Mouse (Mus musculus): ENCODE measurements at regions not wholly inside any gene's neighbourhood (a gene's known extent, or its start where the extent isn't known, plus 50 kb on each side); places are given as distances from the start of the nearest gene placed in this dataset.

- Histone ChIP-seq H3K4me3 (no peak overlapping the region), H3K4me1 (peaks cover 23% of the 10 kb centered on the region)
- ATAC-seq (ENCODE audit: low FRiP score, low read depth), result no peak
These were observed 68.8 kb upstream of the 1600014C23Rik start for GRCm38 (mm10) chr17:45802439-45802838.

GRCm38 (mm10) chr17:45799725-45800124, 66.1 kb upstream of the 1600014C23Rik start:
- Histone ChIP-seq H3K4me1 (peaks cover 2% of the 10 kb centered on the region; the same call in 1 of the 2 replicates), H3K36me3 (no peaks in the 10 kb centered on the region), H3K4me3 (no peak overlapping the region), H3K9ac (replicated peaks) (no peak overlapping the region), H3K27me3 (peaks cover 11% of the 10 kb centered on the region), H3K9me3 (no peaks in the 10 kb centered on the region), H3K4me2 (replicated peaks) (no peak overlapping the region), H3K27ac (replicated peaks) (no peak overlapping the region)
- no peak for ATAC-seq (ENCODE audit: low FRiP score, low read depth)
- WGBS, result 92% methylated on average over 1 of the region's 1 CpGs

More at GRCm38 (mm10) chr17:45802439-45802838, 68.8 kb upstream of the 1600014C23Rik start:
- Histone ChIP-seq H3K4me2 (replicated peaks) (no peak overlapping the region), H3K27ac (replicated peaks) (no peak overlapping the region), H3K27me3 (peaks cover 29% of the 10 kb centered on the region), H3K9me3 (no peaks in the 10 kb centered on the region), H3K9ac (replicated peaks) (no peak overlapping the region), H3K36me3 (no peaks in the 10 kb centered on the region)
- WGBS, result 90% methylated on average over 8 of the region's 8 CpGs

GRCm38 (mm10) chr17:45798996-45799395, 65.4 kb upstream of the 1600014C23Rik start:
- 85% methylated on average over 11 of the region's 11 CpGs for WGBS
- Histone ChIP-seq H3K27me3 (peaks cover 4% of the 10 kb centered on the region; the same call in 1 of the 2 replicates), H3K9ac (replicated peaks) (no peak overlapping the region), H3K4me1 (no peaks in the 10 kb centered on the region), H3K4me3 (no peak overlapping the region), H3K4me2 (replicated peaks) (no peak overlapping the region), H3K27ac (replicated peaks) (no peak overlapping the region), H3K9me3 (no peaks in the 10 kb centered on the region), H3K36me3 (no peaks in the 10 kb centered on the region)
- no peak for ATAC-seq (ENCODE audit: low FRiP score, low read depth)

- Histone ChIP-seq H3K36me3 (no peaks in the 10 kb centered on the region), H3K4me1 (no peaks in the 10 kb centered on the region), H3K9me3 (no peaks in the 10 kb centered on the region), H3K4me3 (no peak overlapping the region), H3K27ac (replicated peaks) (no peak overlapping the region), H3K4me2 (replicated peaks) (no peak overlapping the region), H3K9ac (replicated peaks) (no peak overlapping the region), H3K27me3 (no peaks in the 10 kb centered on the region)
- ATAC-seq (ENCODE audit: low FRiP score, low read depth), result no peak
- 85% methylated on average over 8 of the region's 8 CpGs for WGBS
These were observed 64.8 kb upstream of the 1600014C23Rik start for GRCm38 (mm10) chr17:45798456-45798855.

GRCm38 (mm10) chr17:45797121-45797520, 63.5 kb upstream of the 1600014C23Rik start:
- ATAC-seq (ENCODE audit: low FRiP score, low read depth), result no peak
- Histone ChIP-seq H3K27me3 (no peaks in the 10 kb centered on the region), H3K9me3 (no peaks in the 10 kb centered on the region), H3K9ac (replicated peaks) (no peak overlapping the region), H3K4me3 (no peak overlapping the region), H3K4me1 (no peaks in the 10 kb centered on the region), H3K27ac (replicated peaks) (no peak overlapping the region), H3K36me3 (no peaks in the 10 kb centered on the region), H3K4me2 (replicated peaks) (no peak overlapping the region)
- 71% methylated on average over 6 of the region's 6 CpGs for WGBS

- Histone ChIP-seq H3K36me3 (no peaks in the 10 kb centered on the region), H3K9ac (replicated peaks) (no peak overlapping the region), H3K4me3 (no peak overlapping the region), H3K9me3 (no peaks in the 10 kb centered on the region), H3K27ac (replicated peaks) (no peak overlapping the region), H3K4me1 (no peaks in the 10 kb centered on the region), H3K4me2 (replicated peaks) (no peak overlapping the region), H3K27me3 (no peaks in the 10 kb centered on the region)
- WGBS, result 82% methylated on average over 7 of the region's 7 CpGs
- ATAC-seq (ENCODE audit: low FRiP score, low read depth), result no peak
These were observed 61.3 kb upstream of the 1600014C23Rik start for GRCm38 (mm10) chr17:45794926-45795325.

- H3K27me3 ChIP-seq, result 0 out of 2 replicates have a peak, but pooled peaks cover 3% of the 10 kb centered on the region
- H3K9me3 ChIP-seq, result no peaks in the 10 kb centered on the region
- H3K4me1 ChIP-seq, result 0 out of 2 replicates have a peak, but pooled peaks cover 3% of the 10 kb centered on the region
- no peaks in the 10 kb centered on the region for H3K36me3 ChIP-seq
- H3K4me2 ChIP-seq (replicated peaks), result no peak overlapping the region
- H3K27ac ChIP-seq (replicated peaks), result no peak overlapping the region
- no peak overlapping the region for H3K9ac ChIP-seq (replicated peaks)
- H3K4me3 ChIP-seq, result no peak overlapping the region
- 90% methylated on average over 8 of the region's 8 CpGs for whole genome bisulfite sequencing
- no peak for ATAC-seq (ENCODE audit: low FRiP score, low read depth)
These were observed 57.4 kb upstream of the 1600014C23Rik start for GRCm38 (mm10) chr17:45790959-45791520.

GRCm38 (mm10) chr17:45789777-45790176, 56.1 kb upstream of the 1600014C23Rik start:
- WGBS, result 27% methylated on average over 6 of the region's 6 CpGs

GRCm38 (mm10) chr17:45784905-45785304, 51.3 kb upstream of the 1600014C23Rik start:
- Histone ChIP-seq H3K4me3 (no peak overlapping the region), H3K36me3 (no peaks in the 10 kb centered on the region), H3K4me1 (0 out of 2 replicates have a peak, but pooled peaks cover 3% of the 10 kb centered on the region), H3K9me3 (no peaks in the 10 kb centered on the region), H3K4me2 (replicated peaks) (no peak overlapping the region), H3K27me3 (0 out of 2 replicates have a peak, but pooled peaks cover 3% of the 10 kb centered on the region), H3K9ac (replicated peaks) (no peak overlapping the region), H3K27ac (replicated peaks) (no peak overlapping the region)
- no peak for ATAC-seq (ENCODE audit: low FRiP score, low read depth)
- WGBS, result 88% methylated on average over 10 of the region's 10 CpGs

More at GRCm38 (mm10) chr17:45789777-45790176, 56.1 kb upstream of the 1600014C23Rik start:
- Histone ChIP-seq H3K4me1 (0 out of 2 replicates have a peak, but pooled peaks cover 3% of the 10 kb centered on the region), H3K27me3 (0 out of 2 replicates have a peak, but pooled peaks cover 3% of the 10 kb centered on the region), H3K36me3 (no peaks in the 10 kb centered on the region), H3K9ac (replicated peaks) (no peak overlapping the region; the same call in 1 of the 2 replicates), H3K9me3 (no peaks in the 10 kb centered on the region), H3K4me2 (replicated peaks) (no peak overlapping the region), H3K27ac (replicated peaks) (no peak overlapping the region), H3K4me3 (no peak overlapping the region)
- ATAC-seq (ENCODE audit: low FRiP score, low read depth), result no peak

- 88% methylated on average over 5 of the region's 5 CpGs for WGBS
- no peaks in the 10 kb centered on the region for H3K36me3 ChIP-seq
- no peak overlapping the region for H3K9ac ChIP-seq (replicated peaks)
- no peak overlapping the region for H3K4me3 ChIP-seq
- no peak for ATAC-seq (ENCODE audit: low FRiP score, low read depth)
- H3K4me1 ChIP-seq, result 0 out of 2 replicates have a peak, but pooled peaks cover under 1% of the 10 kb centered on the region
- no peak overlapping the region for H3K4me2 ChIP-seq (replicated peaks)
- H3K9me3 ChIP-seq, result no peaks in the 10 kb centered on the region
- H3K27me3 ChIP-seq, result 0 out of 2 replicates have a peak, but pooled peaks cover 1% of the 10 kb centered on the region
- no peak overlapping the region for H3K27ac ChIP-seq (replicated peaks)
These were observed 50.9 kb upstream of the 1600014C23Rik start for GRCm38 (mm10) chr17:45784496-45784895.
